Mouse (Mus musculus): ENCODE measurements around the gene Wt1.

Wt1 gene
- long read RNA-seq, experiment 1, partial matches to known transcripts: 0 of 1 reads
- long read RNA-seq, experiment 1, other reads (novel, unspliced or antisense): 0 of 1 reads
- long read RNA-seq, experiment 2: 0 reads

- intact Hi-C loops (cut with DNase I): loop anchor here (10.0 kb wide), 1 partner anchor 559 kb away; no protein-coding TSS in a partner anchor
These were observed at the start of gene Wt1 for GRCm38 (mm10) chr2:105126279-105126678. Wt1 (plus strand) TSS chr2:105126529.

GRCm38 (mm10) chr2:105077151-105077550, 49.2 kb upstream of the Wt1 start:
- intact Hi-C loops (cut with DNase I): no loop called here

DNA sequence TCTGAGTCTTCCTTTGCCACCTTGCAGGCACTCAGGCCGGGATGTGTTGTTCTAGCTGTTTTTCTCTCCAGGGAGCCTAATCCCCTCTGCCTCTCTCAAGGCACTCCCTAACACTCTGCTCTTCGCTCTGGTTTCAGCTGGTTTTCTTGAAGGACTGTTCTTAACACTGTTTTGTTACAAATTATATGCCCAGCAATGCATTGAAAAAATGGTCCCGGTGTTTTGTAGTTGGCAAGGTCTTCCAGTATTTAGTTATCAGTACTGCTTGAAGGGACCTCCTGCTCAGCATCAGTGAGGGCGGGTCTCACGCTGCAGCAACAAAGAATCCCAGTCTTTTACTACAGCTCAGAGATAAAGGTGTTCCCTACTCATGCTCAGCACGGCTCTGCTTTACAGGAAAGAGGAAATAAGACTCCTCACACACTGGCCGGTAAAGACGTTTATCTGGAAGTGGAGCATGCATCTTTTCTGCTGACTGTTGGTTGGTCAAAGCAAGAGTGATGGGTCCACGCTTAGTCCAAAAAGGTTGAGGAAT, 44.0 kb upstream of the Wt1 start:
- intact Hi-C loops (cut with DNase I): no loop called here

GRCm38 (mm10) chr2:105084035-105084434, 42.3 kb upstream of the Wt1 start:
- intact Hi-C loops (cut with DNase I): no loop called here

GRCm38 (mm10) chr2:105086081-105086480, 40.2 kb upstream of the Wt1 start:
- intact Hi-C loops (cut with DNase I): no loop called here

- intact Hi-C loops (cut with DNase I): no loop called here
These were observed 38.3 kb upstream of the Wt1 start for GRCm38 (mm10) chr2:105088005-105088404.

DNA sequence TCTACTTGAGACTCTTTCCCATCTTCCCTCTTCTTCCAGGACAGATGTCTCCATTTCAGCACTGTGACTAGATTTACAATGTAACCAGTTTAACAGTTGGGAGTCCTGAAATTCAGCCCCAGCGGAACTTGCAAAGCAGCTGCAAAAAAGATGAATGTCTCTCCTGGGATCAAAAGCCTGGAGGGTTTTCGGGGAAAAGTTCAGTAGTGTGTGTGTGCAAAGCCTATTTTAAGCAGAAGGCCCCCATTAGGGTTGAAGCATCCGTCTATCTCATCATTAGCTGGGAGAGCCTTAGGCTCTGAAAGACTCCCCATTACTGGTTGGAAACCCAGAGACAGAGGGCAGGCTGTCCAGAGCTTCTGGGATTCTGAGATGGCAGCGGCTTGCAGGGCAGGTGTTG, 37.2 kb upstream of the Wt1 start:
- intact Hi-C loops (cut with DNase I): no loop called here

DNA sequence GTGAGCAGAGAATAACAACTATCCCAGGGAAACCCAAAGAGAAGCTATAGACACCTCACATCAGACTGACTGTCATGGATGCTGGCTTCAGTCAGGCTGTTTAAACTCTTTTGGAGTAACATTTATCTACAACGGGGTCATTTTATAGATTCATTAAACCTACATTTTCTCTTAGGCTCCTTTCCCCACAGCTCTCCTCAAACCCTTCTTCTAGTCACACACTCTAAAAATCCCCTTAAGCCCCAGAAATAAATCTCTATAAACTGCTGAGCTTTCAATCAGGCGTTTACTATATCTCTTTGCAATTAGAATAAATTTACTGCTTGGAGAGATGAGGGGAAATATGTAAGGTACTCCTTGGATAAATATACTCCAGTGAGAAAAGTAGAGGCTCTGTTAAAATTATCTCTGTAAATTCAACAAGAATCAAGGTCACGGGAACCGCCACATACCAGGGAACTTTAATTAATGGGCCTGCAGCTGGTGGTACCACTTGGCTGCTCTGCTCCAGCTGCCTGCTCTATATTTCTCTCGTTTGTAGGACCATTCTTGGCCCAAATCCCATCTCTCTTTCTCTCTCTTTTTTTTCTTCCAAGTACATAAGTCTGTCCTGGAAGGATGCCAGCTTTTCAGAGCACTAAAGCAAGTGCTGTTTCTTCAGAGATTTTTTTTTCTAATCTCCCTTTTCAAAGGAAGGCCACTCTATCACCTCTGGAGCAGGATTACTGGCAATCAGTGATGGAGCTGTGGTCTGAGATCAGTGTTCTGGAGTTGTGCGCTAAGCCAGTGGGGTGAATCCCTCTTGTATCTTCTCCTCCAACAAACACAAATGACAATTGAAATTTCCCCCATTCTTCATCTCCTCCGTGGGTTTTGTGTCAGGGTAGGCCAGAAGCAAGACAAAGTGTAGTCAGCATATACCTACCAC, 36.5 kb upstream of the Wt1 start:
- intact Hi-C loops (cut with DNase I): no loop called here

GRCm38 (mm10) chr2:105090991-105091390, 35.3 kb upstream of the Wt1 start:
- intact Hi-C loops (cut with DNase I): no loop called here

DNA sequence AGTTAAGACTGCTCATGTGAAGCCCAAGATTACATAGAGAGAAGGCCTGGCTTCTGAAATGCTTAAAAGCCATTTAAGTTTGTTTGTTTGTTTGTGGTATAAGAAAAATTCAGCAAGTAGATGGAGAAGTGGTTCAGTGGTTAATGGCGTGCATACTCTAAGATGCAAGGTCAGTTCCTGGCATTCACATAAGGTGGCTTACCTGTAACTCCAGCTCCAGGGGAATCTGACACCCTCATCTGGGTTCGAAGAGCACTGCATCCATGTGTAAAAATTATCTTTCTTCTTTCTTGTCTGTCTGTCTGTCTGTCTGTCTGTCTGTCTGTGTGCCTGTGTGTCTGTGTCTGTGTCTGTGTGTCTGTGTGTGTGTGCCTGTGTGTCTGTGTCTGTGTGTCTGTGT, 34.6 kb upstream of the Wt1 start, which contains the start of gene Gm11060:
Gm11060 (plus strand) TSS at position 301 of the 400 bp plus-strand sequence.
- intact Hi-C loops (cut with DNase I): no loop called here

GRCm38 (mm10) chr2:105097294-105097953, 28.9 kb upstream of the Wt1 start:
- intact Hi-C loops (cut with DNase I): no loop called here

- intact Hi-C loops (cut with DNase I): no loop called here
These were observed 26.9 kb upstream of the Wt1 start for GRCm38 (mm10) chr2:105099410-105099809.

- intact Hi-C loops (cut with DNase I): no loop called here
These were observed 25.8 kb upstream of the Wt1 start for GRCm38 (mm10) chr2:105100541-105100940.

DNA sequence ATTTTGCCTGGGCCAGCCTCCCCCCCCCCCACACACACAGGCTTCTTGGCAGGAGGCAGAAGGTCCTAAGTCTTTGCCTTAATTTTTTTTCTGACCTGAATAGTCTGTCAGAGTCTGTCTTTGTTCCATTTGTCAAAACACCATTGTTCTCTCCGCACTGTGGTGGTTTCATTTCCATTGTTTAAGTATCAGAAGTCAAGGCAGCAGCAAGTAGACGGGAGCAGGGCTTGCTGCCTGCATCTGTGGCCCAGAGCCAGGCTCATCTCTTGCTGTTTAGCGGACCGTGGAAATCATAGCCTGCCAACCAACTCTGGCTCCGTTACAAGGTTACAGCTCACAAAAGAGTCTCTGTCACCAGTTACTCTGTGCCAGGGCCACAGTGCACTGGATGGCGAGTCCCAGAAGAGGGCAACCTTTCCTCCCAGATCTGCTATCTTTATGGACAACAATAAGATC, 17.6 kb upstream of the Wt1 start:
- intact Hi-C loops (cut with DNase I): no loop called here

- intact Hi-C loops (cut with DNase I): loop anchor here (5.0 to 10.0 kb wide), 2 partner anchors 73 to 111 kb away; partner anchors contain the start of gene Them7
These were observed 12.3 kb upstream of the Wt1 start for GRCm38 (mm10) chr2:105114074-105114473.

GRCm38 (mm10) chr2:105117669-105118068, 8.7 kb upstream of the Wt1 start:
- intact Hi-C loops (cut with DNase I): loop anchor here (10.0 kb wide), 1 partner anchor 107 kb away; the partner anchor contains the start of gene Them7

- intact Hi-C loops (cut with DNase I): loop anchor here (10.0 kb wide), 1 partner anchor 563 kb away; no protein-coding TSS in a partner anchor
These were observed 4.1 kb upstream of the Wt1 start for GRCm38 (mm10) chr2:105122216-105122615.

GRCm38 (mm10) chr2:105122886-105123285, 3.4 kb upstream of the Wt1 start:
- intact Hi-C loops (cut with DNase I): loop anchor here (10.0 kb wide), 1 partner anchor 562 kb away; no protein-coding TSS in a partner anchor

- intact Hi-C loops (cut with DNase I): loop anchor here (10.0 kb wide), 1 partner anchor 561 kb away; no protein-coding TSS in a partner anchor
These were observed 2.9 kb upstream of the Wt1 start for GRCm38 (mm10) chr2:105123431-105123830.

DNA sequence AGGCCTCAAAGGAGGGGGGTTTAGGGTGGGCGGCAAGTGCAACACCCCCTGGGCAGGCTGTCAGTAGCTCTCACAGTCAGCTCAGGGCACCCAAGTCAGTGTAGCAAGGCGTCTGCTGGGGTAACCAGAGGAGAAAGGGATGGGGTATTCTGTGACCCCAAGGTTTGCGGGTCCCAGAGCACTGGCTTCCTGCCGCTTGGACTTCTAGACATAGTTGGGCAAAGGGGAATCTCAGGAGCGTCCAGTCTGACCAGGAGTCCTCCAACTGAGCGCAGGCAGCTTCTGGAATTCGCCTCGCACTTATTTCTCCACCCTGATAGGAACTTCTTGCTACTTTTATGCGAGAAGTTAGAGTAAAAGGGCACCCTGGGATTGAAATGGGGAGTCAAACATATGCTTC, 2.4 kb upstream of the Wt1 start:
- intact Hi-C loops (cut with DNase I): loop anchor here (10.0 kb wide), 1 partner anchor 561 kb away; no protein-coding TSS in a partner anchor

GRCm38 (mm10) chr2:105124391-105124790, 1.9 kb upstream of the Wt1 start:
- intact Hi-C loops (cut with DNase I): loop anchor here (10.0 kb wide), 1 partner anchor 560 kb away; no protein-coding TSS in a partner anchor
